Mouse (Mus musculus) stomach, embryonic 15.5 days (tissue): ENCODE results near the gene Actn1. TPM values are rescaled to one million over a fixed set of nuclear protein-coding genes. Genes with fewer than 3 reads are reported as not detected.

Experiments used
- ATAC-seq: fragments of 200-750 bp; cut with Nextera tagmentation; 2 replicates; pipeline ENCODE4 v1.8.0; 2017; ENCODE audit warnings: low read depth, moderate number of reproducible peaks, moderate TSS enrichment; ENCODE audit not compliant: insufficient read depth, low FRiP score
- H3K27ac ChIP-seq: fragments of 300-500 bp; sonication (generic); 2 replicates; pipeline ENCODE4 v1.5.1; 2015; ENCODE audit warnings: mild to moderate bottlenecking, inconsistent platforms
- H3K27me3 ChIP-seq: fragments of 300-500 bp; sonication (generic); replicated peaks from 2 replicates; pipeline ENCODE4 v1.6.1; 2015; ENCODE audit warnings: inconsistent platforms
- H3K36me3 ChIP-seq: fragments of 300-500 bp; sonication (generic); 2 replicates; pipeline ENCODE4 v1.6.1; 2015; ENCODE audit warnings: inconsistent platforms
- H3K4me1 ChIP-seq: fragments of 300-500 bp; sonication (generic); 2 replicates; pipeline ENCODE4 v1.6.1; 2015; ENCODE audit warnings: inconsistent platforms
- H3K4me2 ChIP-seq: fragments of 300-500 bp; sonication (generic); 2 replicates; pipeline ENCODE4 v1.6.1; 2015; ENCODE audit warnings: mild to moderate bottlenecking, inconsistent platforms
- H3K4me3 ChIP-seq: fragments of 300-500 bp; sonication (generic); replicated peaks from 2 replicates; pipeline ENCODE4 v1.5.1; 2015; ENCODE audit warnings: inconsistent platforms
- H3K9ac ChIP-seq: fragments of 300-500 bp; sonication (generic); 2 replicates; pipeline ENCODE4 v1.6.1; 2015; ENCODE audit warnings: inconsistent platforms
- H3K9me3 ChIP-seq: fragments of 300-500 bp; sonication (generic); 2 replicates; pipeline ENCODE4 v1.6.1; 2016; ENCODE audit warnings: inconsistent platforms
- WGBS: fragments of 180-500 bp; shearing (Covaris S2); methylation state at CpG from one replicate; pipeline ENCODE4 v1.1.7; 2015; 5-methylcytosine and 5-hydroxymethylcytosine counted together
- polyA plus RNA-seq: library from polyadenylated mRNA; unstranded; fragments of >200 nt; fragmentation: Nextera tagmentation; extraction: Ambion mirVana; gene quantifications from 2 replicates; pipeline ENCODE4 v1.2.1, GENCODE M21; 2015

The Actn1 gene
- polyA plus RNA-seq, 1 experiment from 2014 or later: 61.2 TPM

GRCm38 (mm10) chr12:80208126-80208820 lies 51.9 kb downstream of the Actn1 start:
- Histone ChIP-seq H3K27me3 (no peaks in the 10 kb centered on the region), H3K9me3 (no peaks in the 10 kb centered on the region), H3K4me1 (peaks cover 35% of the 10 kb centered on the region), H3K27ac (peak overlapping the region; percentile 60), H3K4me2 (no peak overlapping the region), H3K36me3 (peaks cover 19% of the 10 kb centered on the region), H3K9ac (no peak overlapping the region), H3K4me3 (no peak overlapping the region)
- peak; percentile 16; the same call in 1 of the 2 replicates for ATAC-seq
- WGBS: 46% methylated on average over 19 of the region's 19 CpGs

DNA sequence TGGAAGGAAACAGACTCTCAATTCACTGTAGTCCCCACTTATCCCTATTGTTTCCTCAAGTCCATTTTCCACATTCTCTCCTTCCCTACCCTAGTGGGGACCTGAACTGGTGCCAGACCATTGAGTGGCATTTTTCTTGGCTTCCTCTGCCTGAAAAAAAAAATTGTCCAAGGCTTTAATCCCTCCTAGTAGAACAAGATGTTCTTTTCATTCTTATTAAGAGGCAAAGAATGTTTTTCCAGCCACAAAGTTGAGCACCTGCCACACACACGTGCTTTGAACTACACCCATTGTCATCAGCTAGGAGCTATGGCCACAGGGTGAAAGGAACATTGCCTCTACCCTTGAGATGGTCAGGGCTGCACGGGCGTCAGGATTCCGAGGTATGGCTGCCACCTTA lies 56.9 kb downstream of the Actn1 start:
- WGBS: 82% methylated on average over 4 of the region's 4 CpGs
- no peak overlapping the region for H3K27ac ChIP-seq
- no peak overlapping the region for H3K4me3 ChIP-seq
- no peak overlapping the region for H3K9ac ChIP-seq
- no peaks in the 10 kb centered on the region for H3K9me3 ChIP-seq
- no peaks in the 10 kb centered on the region for H3K27me3 ChIP-seq
- no peak overlapping the region for H3K4me2 ChIP-seq
- H3K4me1 ChIP-seq: 0 out of 2 replicates have a peak, but pooled peaks cover 5% of the 10 kb centered on the region
- no peak for ATAC-seq
- H3K36me3 ChIP-seq: peaks cover 38% of the 10 kb centered on the region

- WGBS: 51% methylated on average over 2 of the region's 2 CpGs
- peaks cover 47% of the 10 kb centered on the region for H3K36me3 ChIP-seq
- no peak overlapping the region for H3K4me2 ChIP-seq
- H3K27ac ChIP-seq: no peak overlapping the region
- no peaks in the 10 kb centered on the region for H3K9me3 ChIP-seq
- no peak overlapping the region for H3K9ac ChIP-seq
- ATAC-seq: no peak
- 0 out of 2 replicates have a peak, but pooled peaks cover 4% of the 10 kb centered on the region for H3K4me1 ChIP-seq
- no peak overlapping the region for H3K4me3 ChIP-seq
- no peaks in the 10 kb centered on the region for H3K27me3 ChIP-seq
Measured at GRCm38 (mm10) chr12:80199738-80200137, 60.4 kb downstream of the Actn1 start.

GRCm38 (mm10) chr12:80198487-80198886 lies 61.7 kb downstream of the Actn1 start:
- H3K4me2 ChIP-seq: no peak overlapping the region
- H3K27me3 ChIP-seq: no peaks in the 10 kb centered on the region
- peaks cover 45% of the 10 kb centered on the region for H3K36me3 ChIP-seq
- no peak overlapping the region for H3K27ac ChIP-seq
- 0 out of 2 replicates have a peak, but pooled peaks cover 2% of the 10 kb centered on the region for H3K4me1 ChIP-seq
- no peak overlapping the region for H3K4me3 ChIP-seq
- H3K9me3 ChIP-seq: no peaks in the 10 kb centered on the region
- H3K9ac ChIP-seq: no peak overlapping the region
- 20% methylated on average over 3 of the region's 3 CpGs for WGBS
- peak; percentile 63; the same call in 1 of the 2 replicates for ATAC-seq

- ATAC-seq: no peak
- no peak overlapping the region for H3K4me3 ChIP-seq
Measured at GRCm38 (mm10) chr12:80197343-80197742, 62.8 kb downstream of the Actn1 start.

DNA sequence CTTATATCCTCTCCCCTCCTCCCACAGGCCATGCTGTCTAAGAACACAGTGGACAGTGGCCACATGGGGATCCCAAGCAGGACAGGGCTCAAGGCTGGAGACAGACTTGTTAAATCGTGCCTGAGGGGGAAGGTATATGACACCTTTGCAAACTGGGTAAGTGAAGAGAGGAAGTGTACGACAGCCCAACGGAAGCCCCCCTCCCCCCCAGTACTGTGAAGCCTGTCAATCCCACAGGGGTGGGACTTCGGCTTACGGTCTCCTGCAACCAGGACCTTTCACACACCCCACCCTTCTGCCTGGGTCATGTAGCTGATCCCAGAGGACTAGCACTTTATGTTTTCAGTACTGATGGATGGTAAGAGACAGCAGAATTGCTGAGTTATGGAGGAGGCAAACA lies 68.4 kb downstream of the Actn1 start:
- Histone ChIP-seq H3K4me2 (no peak overlapping the region), H3K4me3 (no peak overlapping the region), H3K9ac (no peak overlapping the region), H3K36me3 (peaks cover 64% of the 10 kb centered on the region), H3K4me1 (no peaks in the 10 kb centered on the region), H3K27me3 (no peaks in the 10 kb centered on the region), H3K9me3 (no peaks in the 10 kb centered on the region), H3K27ac (no peak overlapping the region)
- 74% methylated on average over 5 of the region's 5 CpGs for WGBS
- ATAC-seq: no peak

More at GRCm38 (mm10) chr12:80197343-80197742, 62.8 kb downstream of the Actn1 start:
- Histone ChIP-seq H3K9ac (no peak overlapping the region), H3K27ac (no peak overlapping the region), H3K4me1 (no peaks in the 10 kb centered on the region), H3K4me2 (no peak overlapping the region), H3K36me3 (peaks cover 43% of the 10 kb centered on the region), H3K27me3 (no peaks in the 10 kb centered on the region), H3K9me3 (no peaks in the 10 kb centered on the region)
- 74% methylated on average over 10 of the region's 10 CpGs for WGBS

- no peak overlapping the region for H3K4me2 ChIP-seq
- H3K27me3 ChIP-seq: no peaks in the 10 kb centered on the region
- H3K9ac ChIP-seq: no peak overlapping the region
- peaks cover 66% of the 10 kb centered on the region for H3K36me3 ChIP-seq
- H3K9me3 ChIP-seq: no peaks in the 10 kb centered on the region
- WGBS: 82% methylated on average over 6 of the region's 6 CpGs
- no peaks in the 10 kb centered on the region for H3K4me1 ChIP-seq
- ATAC-seq: no peak
- no peak overlapping the region for H3K4me3 ChIP-seq
- H3K27ac ChIP-seq: no peak overlapping the region
Measured at GRCm38 (mm10) chr12:80191371-80191770, 68.8 kb downstream of the Actn1 start.

GRCm38 (mm10) chr12:80190915-80191314 lies 69.3 kb downstream of the Actn1 start:
- Histone ChIP-seq H3K4me3 (no peak overlapping the region), H3K9me3 (no peaks in the 10 kb centered on the region), H3K36me3 (peaks cover 67% of the 10 kb centered on the region), H3K9ac (no peak overlapping the region), H3K4me1 (no peaks in the 10 kb centered on the region), H3K4me2 (no peak overlapping the region), H3K27me3 (no peaks in the 10 kb centered on the region), H3K27ac (no peak overlapping the region)
- WGBS: 85% methylated on average over 10 of the region's 10 CpGs
- no peak for ATAC-seq

- H3K27ac ChIP-seq: no peak overlapping the region
- H3K4me3 ChIP-seq: no peak overlapping the region
- H3K27me3 ChIP-seq: no peaks in the 10 kb centered on the region
- no peaks in the 10 kb centered on the region for H3K9me3 ChIP-seq
- 90% methylated on average over 5 of the region's 5 CpGs for WGBS
- peaks cover 54% of the 10 kb centered on the region for H3K36me3 ChIP-seq
- H3K4me2 ChIP-seq: no peak overlapping the region
- 0 out of 2 replicates have a peak, but pooled peaks have one; percentile 27 for ATAC-seq
- H3K9ac ChIP-seq: no peak overlapping the region
- no peaks in the 10 kb centered on the region for H3K4me1 ChIP-seq
Measured at GRCm38 (mm10) chr12:80184041-80184440, 76.1 kb downstream of the Actn1 start.

GRCm38 (mm10) chr12:80181831-80182230 lies 78.3 kb downstream of the Actn1 start:
- no peaks in the 10 kb centered on the region for H3K27me3 ChIP-seq
- no peaks in the 10 kb centered on the region for H3K9me3 ChIP-seq
- H3K4me2 ChIP-seq: no peak overlapping the region
- no peak overlapping the region for H3K9ac ChIP-seq
- no peak overlapping the region for H3K27ac ChIP-seq
- ATAC-seq: no peak
- peaks cover 59% of the 10 kb centered on the region for H3K36me3 ChIP-seq
- 93% methylated on average over 2 of the region's 2 CpGs for WGBS
- no peak overlapping the region for H3K4me3 ChIP-seq
- H3K4me1 ChIP-seq: no peaks in the 10 kb centered on the region

- Histone ChIP-seq H3K4me3 (no peak overlapping the region), H3K4me2 (no peak overlapping the region), H3K27me3 (no peaks in the 10 kb centered on the region), H3K9me3 (no peaks in the 10 kb centered on the region), H3K27ac (no peak overlapping the region), H3K9ac (no peak overlapping the region), H3K4me1 (no peaks in the 10 kb centered on the region), H3K36me3 (peaks cover 69% of the 10 kb centered on the region)
- no peak for ATAC-seq
- WGBS: 84% methylated on average over 10 of the region's 10 CpGs
Measured at GRCm38 (mm10) chr12:80178035-80178434, 82.1 kb downstream of the Actn1 start.

DNA sequence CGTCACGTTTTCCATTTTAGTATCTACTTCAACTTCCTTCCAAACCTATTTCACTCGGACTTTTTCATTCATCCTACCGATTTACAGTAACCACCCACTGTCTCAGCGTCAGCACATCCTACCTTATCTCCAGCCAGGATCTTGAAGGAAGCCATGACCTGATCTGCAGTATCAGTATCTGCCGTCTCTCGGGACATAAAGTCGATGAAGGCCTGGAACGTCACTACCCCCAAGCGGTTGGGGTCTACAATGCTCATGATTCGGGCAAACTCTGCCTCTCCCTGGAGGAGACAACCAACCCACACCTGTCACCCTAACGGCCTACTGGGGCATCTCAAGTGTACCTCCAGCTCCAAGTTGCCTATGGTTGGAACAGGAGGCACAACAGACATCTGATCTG lies 91.4 kb downstream of the Actn1 start:
- H3K27ac ChIP-seq: no peak overlapping the region
- H3K36me3 ChIP-seq: peaks cover 51% of the 10 kb centered on the region
- no peak for ATAC-seq

More for the DNA sequence above, 91.4 kb downstream of the Actn1 start:
- H3K9ac ChIP-seq: no peak overlapping the region
- no peaks in the 10 kb centered on the region for H3K27me3 ChIP-seq
- H3K4me3 ChIP-seq: no peak overlapping the region
- no peaks in the 10 kb centered on the region for H3K9me3 ChIP-seq
- no peaks in the 10 kb centered on the region for H3K4me1 ChIP-seq
- peak overlapping the region; percentile 42 for H3K4me2 ChIP-seq
- 55% methylated on average over 12 of the region's 12 CpGs for WGBS
